Mouse (Mus musculus): Measurements from ENCODE around the gene Islr2.

DNA sequence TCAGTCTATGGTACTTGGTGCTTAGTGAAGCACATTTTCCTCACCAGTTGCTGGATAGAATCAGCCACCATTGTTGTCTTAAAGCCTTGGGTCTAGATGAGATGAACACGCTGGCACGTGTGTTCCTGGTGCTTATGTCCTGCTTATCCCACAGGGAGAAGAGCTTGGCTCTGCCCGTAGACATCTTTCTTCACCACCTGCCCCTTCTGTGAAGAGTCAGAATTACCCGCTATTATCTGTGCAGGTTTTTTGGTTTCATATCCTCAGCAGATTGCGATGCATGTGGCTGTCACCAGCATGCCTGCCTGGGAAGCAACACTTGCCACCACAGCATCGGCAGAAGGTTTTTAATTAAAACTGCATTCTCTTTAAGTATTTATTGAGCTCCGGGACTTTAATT lies 1.9 kb upstream of the Islr2 start:
- TF ChIP-seq MAFK (IDR thresholded peaks at IDR 0.05; ENCODE audit: insufficient read depth, low read depth, low read length) (no peak), ZC3H11A (IDR thresholded peaks at IDR 0.05; ENCODE audit: borderline replicate concordance, low read depth, low read length) (no peak), HCFC1 (IDR thresholded peaks at IDR 0.05; ENCODE audit: borderline replicate concordance, insufficient read depth, low read length) (no peak), CHD2 (IDR thresholded peaks at IDR 0.05; ENCODE audit: low read depth, low read length) (no peak)
